Mouse (Mus musculus) colon, adult 2 months (tissue): ENCODE measurements around the gene Sult1e1. TPM values are rescaled to one million over a fixed set of nuclear protein-coding genes. Genes with fewer than 3 reads are reported as not detected.

Experiments
- polyA plus RNA-seq: library from polyadenylated mRNA; depleted of rRNA; stranded (reverse); fragments of >200 nt; gene quantifications from 2 replicates; pipeline ENCODE4 v1.2.3, GENCODE M21; 2012; rRNA removed

Sult1e1 gene
- polyA plus RNA-seq = not detected in 2 replicates

DNA sequence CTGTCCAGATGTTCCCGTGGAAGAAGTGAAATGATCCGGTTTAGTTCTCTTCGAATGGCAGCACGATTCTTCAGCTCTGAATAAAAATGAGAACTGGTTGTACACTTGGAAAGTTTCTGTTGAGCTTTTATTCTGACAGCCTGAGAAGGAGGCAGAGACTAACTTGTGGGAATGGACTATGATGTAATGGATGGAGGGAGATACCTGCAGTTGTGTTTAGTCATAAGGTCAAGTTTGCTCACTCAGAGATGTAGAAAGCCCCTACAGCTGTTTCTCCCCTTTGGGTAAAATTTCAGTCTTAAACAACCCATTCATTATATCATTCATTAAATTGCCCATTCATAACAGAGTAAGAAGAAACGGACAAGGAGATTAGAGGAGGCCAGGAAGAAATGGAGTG lies at the start of gene Sult1e1:
TSS of gene Sult1e1 (minus strand) at position 101 of the 400 bp plus-strand sequence.

DNA sequence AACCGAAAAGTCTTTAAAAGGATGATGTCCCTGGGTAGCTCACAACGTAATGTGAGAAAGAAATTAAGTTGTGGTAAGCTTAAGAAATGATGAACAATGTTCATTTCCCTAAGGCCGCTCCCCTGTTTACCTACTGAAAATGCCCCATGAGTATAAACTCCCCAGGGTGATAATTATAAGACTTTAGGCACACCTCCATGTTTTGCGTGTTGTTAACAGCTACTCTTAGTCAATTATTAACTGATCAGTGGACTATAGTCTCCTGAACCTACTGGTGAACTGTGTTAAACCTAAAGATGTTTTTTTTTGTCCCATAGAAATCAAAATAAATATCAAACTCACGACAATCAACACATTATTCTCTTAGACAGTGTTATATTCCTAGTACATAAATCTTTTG lies 22.5 kb downstream of the Sult1e1 start, which contains the start of gene Sult1d1:
TSS of gene Sult1d1 (minus strand) at position 183 of the 400 bp plus-strand sequence.

DNA sequence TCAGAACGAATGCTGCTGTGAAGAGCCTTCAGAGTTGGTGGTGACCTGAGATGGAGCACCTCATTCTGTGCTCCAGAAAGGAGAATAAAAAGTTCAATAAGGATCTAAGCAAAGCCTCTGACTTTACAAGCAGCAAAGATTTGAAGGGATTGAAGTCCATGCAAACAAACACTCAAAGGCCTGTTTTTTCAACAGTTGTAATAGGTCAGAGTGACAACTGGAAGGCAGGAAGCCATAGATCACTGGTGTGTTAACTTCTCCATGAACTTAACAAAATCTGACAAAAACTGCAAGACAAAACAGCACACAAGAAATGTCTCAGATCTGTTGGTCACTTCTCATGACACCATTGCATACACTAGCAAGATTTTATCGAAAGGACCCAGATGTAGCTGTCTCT lies 53.3 kb downstream of the Sult1e1 start, which contains the start of gene Sult1b1:
TSS of gene Sult1b1 (minus strand) at position 85 of the 400 bp plus-strand sequence.

Other genes starting within 250 kb of the Sult1e1 start
- gene Ugt2b38, start 167.4 kb downstream of the Sult1e1 start, polyA plus RNA-seq = not detected in 2 replicates
- gene Ugt2a2, start 109.3 kb downstream of the Sult1e1 start, polyA plus RNA-seq = not detected in 2 replicates
- not detected in 2 replicates for gene Gm43638, start 104.8 kb downstream of the Sult1e1 start, polyA plus RNA-seq
- not detected in 2 replicates for gene Ugt2a1, start 100.7 kb downstream of the Sult1e1 start, polyA plus RNA-seq
- gene Sult1b1, start 53.4 kb downstream of the Sult1e1 start, polyA plus RNA-seq = 5.6 and 8.4 TPM in 2 replicates
- gene Sult1d1, start 22.6 kb downstream of the Sult1e1 start, polyA plus RNA-seq = 2.7 and 3.4 TPM in 2 replicates
- gene Csn1s1, start 74.6 kb upstream of the Sult1e1 start, polyA plus RNA-seq = not detected in 2 replicates
- gene Csn2, start 108.0 kb upstream of the Sult1e1 start, polyA plus RNA-seq = not detected in 2 replicates
- gene Csn1s2a, start 183.0 kb upstream of the Sult1e1 start, polyA plus RNA-seq = not detected in 2 replicates
- gene Csn1s2b, start 216.5 kb upstream of the Sult1e1 start, polyA plus RNA-seq = not detected in 2 replicates
- not detected in 2 replicates for gene Prr27, start 234.1 kb upstream of the Sult1e1 start, polyA plus RNA-seq